In genomic region chr1:121087124-121087887, GRCm38 (mm10) we compare ENCODE assay signal across 9 mouse cellular contexts.
A peak's percentile ranks its signal among the peaks of the same experiment; 100 is the strongest.
DNase-seq lines count a peak whose midpoint lies in the region; ATAC-seq lines count a peak whose summit lies in the region.
"Had no signal": no experiment of that assay in that cellular context is flagged by ENCODE, and none has a peak within 500 bp of the region (broad histone marks: within the 10 kb centered on the region; RNA-seq: fewer than 3 reads in every experiment).

No protein-coding gene starts in this region.

- no peaks in the 10 kb centered on the region for H3K36me3 ChIP-seq in forebrain, embryonic 10.5 days (replicated peaks)
- H3K36me3 ChIP-seq in neural tube, embryonic 14.5 days (ENCODE audit: control insufficient read depth, insufficient read depth, low read length) = no peaks in the 10 kb centered on the region
- H3K36me3 ChIP-seq: liver, embryonic 15.5 days had no signal

- peak; percentile 58 to 80 for DNase-seq in right cerebral cortex, postnatal 10 days (ENCODE audit: low spot score in 2 of 2)
- no peak for DNase-seq in right cerebral cortex, postnatal 25 days
- no peak for DNase-seq in forebrain, embryonic 10.5 days (ENCODE audit: extremely low spot score, low spot score)
- DNase-seq in layer of hippocampus, adult 9-11 months = peak; percentile 47
- DNase-seq in heart, postnatal 36 days = no peak
- no peak for DNase-seq in spleen, postnatal 14 days (ENCODE audit: low spot score in 2 of 2)

- no peak overlapping the region for H3K9ac ChIP-seq in neural tube, embryonic 14.5 days (replicated peaks; ENCODE audit: low read depth, low read length)
- H3K9ac ChIP-seq: liver, embryonic 15.5 days had no signal

- H3K27ac ChIP-seq in forebrain, embryonic 10.5 days = peak overlapping the region; percentile 48; the same call in 1 of the 2 replicates
- H3K27ac ChIP-seq in neural tube, embryonic 14.5 days (ENCODE audit: low read depth, low read length) = no peak overlapping the region
- H3K27ac ChIP-seq: liver, embryonic 15.5 days had no signal

- peak; percentile 80; the same call in 1 of the 2 replicates for ATAC-seq in neural tube, embryonic 14.5 days (ENCODE audit: low read depth)
- ATAC-seq in inflammation-experienced regulatory T-cells, adult 6 months = no peak

- H3K4me2 ChIP-seq in neural tube, embryonic 14.5 days (ENCODE audit: low read depth, low read length) = no peak overlapping the region
- H3K4me2 ChIP-seq: liver, embryonic 15.5 days had no signal

- peak overlapping the region; percentile 1; the same call in 1 of the 2 replicates for H3K4me3 ChIP-seq in forebrain, embryonic 10.5 days
- no peak overlapping the region for H3K4me3 ChIP-seq in neural tube, embryonic 14.5 days (ENCODE audit: low read depth, low read length)
- H3K4me3 ChIP-seq: liver, embryonic 15.5 days had no signal

- H3K27me3 ChIP-seq in forebrain, embryonic 10.5 days (ENCODE audit: poor library complexity, severe bottlenecking) = peaks cover 86% of the 10 kb centered on the region
- no peaks in the 10 kb centered on the region for H3K27me3 ChIP-seq in neural tube, embryonic 14.5 days (ENCODE audit: control insufficient read depth, insufficient read depth, low read length)
- H3K27me3 ChIP-seq: liver, embryonic 15.5 days had no signal

- WGBS in forebrain, embryonic 10.5 days = 23% methylated on average over 7 of the region's 7 CpGs
- WGBS in neural tube, embryonic 14.5 days = 10% methylated on average over 7 of the region's 7 CpGs

- H3K4me1 ChIP-seq in forebrain, embryonic 10.5 days = peaks cover 30% of the 10 kb centered on the region
- no peaks in the 10 kb centered on the region for H3K4me1 ChIP-seq in neural tube, embryonic 14.5 days (ENCODE audit: control insufficient read depth, insufficient read depth, low read length)
- H3K4me1 ChIP-seq: liver, embryonic 15.5 days had no signal

- no peaks in the 10 kb centered on the region for H3K9me3 ChIP-seq in forebrain, embryonic 10.5 days
- no peaks in the 10 kb centered on the region for H3K9me3 ChIP-seq in neural tube, embryonic 14.5 days (ENCODE audit: control insufficient read depth, low read length)
- H3K9me3 ChIP-seq: liver, embryonic 15.5 days had no signal

- intact Hi-C loops in heart, postnatal 36 days (cut with DNase I) = no loop called here

Comparison
In these comparisons a context has a peak if more than half of its experiments do, and no peak if none do; other contexts are left out.
1. DNase-seq: peak in right cerebral cortex, postnatal 10 days (2 of 2) and layer of hippocampus, adult 9-11 months (single experiment); none in right cerebral cortex, postnatal 25 days (single experiment), forebrain, embryonic 10.5 days (single experiment), heart, postnatal 36 days (0 of 2) and spleen, postnatal 14 days (0 of 2).